Comparison of ENCODE assay signal across 13 mouse cellular contexts in the genomic region with DNA sequence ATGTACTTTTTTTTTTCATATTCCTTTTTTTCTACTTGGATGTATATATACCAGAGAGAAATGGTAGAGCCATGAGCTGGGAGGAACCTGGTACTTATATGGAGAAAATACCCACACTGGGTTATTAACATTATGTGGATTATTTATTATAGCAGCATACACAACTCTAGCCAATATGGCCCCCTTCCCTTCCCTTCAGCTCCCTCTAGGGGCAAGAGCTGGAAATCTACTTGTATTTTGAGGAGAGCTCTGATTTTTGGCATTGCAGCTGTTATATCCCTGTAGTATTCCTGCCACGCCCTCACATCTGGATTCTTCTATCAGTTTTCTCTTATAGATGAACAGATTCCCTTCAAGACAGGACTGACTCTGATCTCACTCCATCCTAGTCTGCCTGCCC. TPM values are rescaled to one million over a fixed set of nuclear protein-coding genes. Genes with fewer than 3 reads are reported as not detected.
A peak's percentile ranks its signal among the peaks of the same experiment; 100 is the strongest.
DNase-seq lines count a peak whose midpoint lies in the region; ATAC-seq and TF ChIP-seq lines count a peak whose summit lies in the region.
"Had no signal": no experiment of that assay in that cellular context is flagged by ENCODE, and none has a peak within 500 bp of the region (broad histone marks: within the 10 kb centered on the region; RNA-seq: fewer than 3 reads in every experiment).

No protein-coding gene starts in this region.

- H3K36me3 ChIP-seq in embryonic facial prominence, embryonic 11.5 days (replicated peaks; ENCODE audit: control insufficient read depth, insufficient read depth, low read depth, low read length) = no peaks in the 10 kb centered on the region
- H3K36me3 ChIP-seq in embryonic facial prominence, embryonic 10.5 days (replicated peaks) = no peaks in the 10 kb centered on the region
- H3K36me3 ChIP-seq: liver, embryonic 13.5 days; stomach, embryonic 15.5 days had no signal

- H3K4me3 ChIP-seq in embryonic facial prominence, embryonic 11.5 days (ENCODE audit: low read depth, low read length) = no peak overlapping the region
- H3K4me3 ChIP-seq in embryonic facial prominence, embryonic 10.5 days = no peak overlapping the region
- no peak overlapping the region for H3K4me3 ChIP-seq in left cerebral cortex, adult 2 months
- H3K4me3 ChIP-seq in cortical plate, adult 2 months (ENCODE audit: insufficient read depth, low read length) = no peak overlapping the region
- H3K4me3 ChIP-seq: liver, embryonic 13.5 days; stomach, embryonic 15.5 days had no signal

- TF ChIP-seq POLR2A in cortical plate, adult 2 months (IDR thresholded peaks at IDR 0.05; ENCODE audit: extremely low read depth, insufficient read depth, low read length) = no peak

- no peaks in the 10 kb centered on the region for H3K9me3 ChIP-seq in embryonic facial prominence, embryonic 11.5 days (replicated peaks; ENCODE audit: control insufficient read depth, low read length)
- no peaks in the 10 kb centered on the region for H3K9me3 ChIP-seq in embryonic facial prominence, embryonic 10.5 days
- H3K9me3 ChIP-seq: liver, embryonic 13.5 days; stomach, embryonic 15.5 days had no signal

- H3K4me1 ChIP-seq in embryonic facial prominence, embryonic 11.5 days (ENCODE audit: control insufficient read depth, insufficient read depth, low read length) = no peaks in the 10 kb centered on the region
- H3K4me1 ChIP-seq in embryonic facial prominence, embryonic 10.5 days = no peaks in the 10 kb centered on the region
- peaks cover 1% of the 10 kb centered on the region; the same call in 1 of the 2 replicates for H3K4me1 ChIP-seq in cortical plate, adult 2 months (ENCODE audit: control insufficient read depth, insufficient read depth, low read length)
- H3K4me1 ChIP-seq: liver, embryonic 13.5 days; stomach, embryonic 15.5 days had no signal

- peak; percentile 49 for TF ChIP-seq CTCF in left cerebral cortex, adult 2 months (IDR thresholded peaks at IDR 0.05)
- peak; percentile 20; the same call in 1 of the 2 replicates for TF ChIP-seq CTCF in cortical plate, adult 2 months (IDR thresholded peaks at IDR 0.05; ENCODE audit: extremely low read depth, insufficient read depth, low read length)

- ATAC-seq in embryonic facial prominence, embryonic 11.5 days (replicated peaks; ENCODE audit: insufficient number of reproducible peaks, low FRiP score, low TSS enrichment, low read depth) = no peak
- ATAC-seq: inflammation-experienced regulatory T-cells, adult 6 months had no signal

- no peaks in the 10 kb centered on the region for H3K27me3 ChIP-seq in embryonic facial prominence, embryonic 11.5 days (ENCODE audit: control insufficient read depth, insufficient read depth, low read length)
- no peaks in the 10 kb centered on the region for H3K27me3 ChIP-seq in embryonic facial prominence, embryonic 10.5 days (replicated peaks; ENCODE audit: low read depth, poor library complexity, severe bottlenecking)
- H3K27me3 ChIP-seq: CH12.LX; liver, embryonic 13.5 days; stomach, embryonic 15.5 days had no signal

- no peak overlapping the region for H3K9ac ChIP-seq in embryonic facial prominence, embryonic 11.5 days (replicated peaks; ENCODE audit: low read length)
- H3K9ac ChIP-seq: liver, embryonic 13.5 days; stomach, embryonic 15.5 days had no signal

- H3K4me2 ChIP-seq in embryonic facial prominence, embryonic 11.5 days (ENCODE audit: low read depth, low read length) = no peak overlapping the region
- H3K4me2 ChIP-seq: liver, embryonic 13.5 days; stomach, embryonic 15.5 days had no signal

- 61% methylated on average over 1 of the region's 1 CpGs for WGBS in embryonic facial prominence, embryonic 11.5 days
- 77% methylated on average over 1 of the region's 1 CpGs for WGBS in embryonic facial prominence, embryonic 10.5 days

- intact Hi-C loops in left cerebral cortex, adult 2 months (cut with DNase I) = no loop called here
- intact Hi-C loops in left cerebral cortex, postnatal 4 days (cut with DNase I) = no loop called here

- peak; percentile 19 for DNase-seq in embryonic facial prominence, embryonic 11.5 days (ENCODE audit: low spot score)
- no peak for DNase-seq in embryonic facial prominence, embryonic 10.5 days (ENCODE audit: low spot score)
- no peak for DNase-seq in left cerebral cortex, adult 2 months (ENCODE audit: extremely low spot score in 1 of 2, low spot score in 2 of 2)
- no peak for DNase-seq in left cerebral cortex, postnatal 4 days
- DNase-seq in ES-CJ7 (ENCODE audit: low read depth, low spot score) = peak; percentile 11
- no peak for DNase-seq in c-Kit-positive CD71-positive TER-119-positive erythroid progenitor cells, embryonic 14.5 days (ENCODE audit: low spot score)
- DNase-seq: cerebellum, postnatal 36 days; liver, embryonic 13.5 days had no signal

- no peak overlapping the region for H3K27ac ChIP-seq in embryonic facial prominence, embryonic 11.5 days (replicated peaks; ENCODE audit: low read depth, low read length)
- no peak overlapping the region for H3K27ac ChIP-seq in embryonic facial prominence, embryonic 10.5 days (replicated peaks)
- H3K27ac ChIP-seq in left cerebral cortex, adult 2 months = no peak overlapping the region
- H3K27ac ChIP-seq in cortical plate, adult 2 months (ENCODE audit: insufficient read depth, low read length) = no peak overlapping the region
- H3K27ac ChIP-seq: liver, embryonic 13.5 days; stomach, embryonic 15.5 days had no signal

RNA-seq across cellular contexts. Expression of gene Ptprt, which starts 52.0 kb away (rescaled TPM):
- polyA plus RNA-seq in embryonic facial prominence, embryonic 11.5 days (2014; fragmentation: Nextera tagmentation; extraction: Ambion mirVana) = 0.82 and 1.00 TPM in 2 replicates
- polyA plus RNA-seq in embryonic facial prominence, embryonic 10.5 days (2016; fragmentation: Nextera tagmentation; extraction: Ambion mirVana) = 0.33 and 0.72 TPM in 2 replicates
- total RNA-seq in left cerebral cortex, adult 2 months (2021) = 100 to 1,000 TPM; 101 to 103 TPM
- 10 to 100 TPM; 81.3 to 88.0 TPM for total RNA-seq in left cerebral cortex, postnatal 4 days (2021)
- polyA plus RNA-seq in cortical plate, adult 2 months (2012; rRNA removed) = 22.9 and 24.0 TPM in 2 replicates
- total RNA-seq: granulocyte monocyte progenitor cell, adult 5-6 weeks had no signal
- polyA plus RNA-seq: inflammation-experienced regulatory T-cells, adult 6 months had no signal

Comparison
In these comparisons a context has a peak if more than half of its experiments do, and no peak if none do; other contexts are left out.
1. DNase-seq: peak in embryonic facial prominence, embryonic 11.5 days (single experiment) and ES-CJ7 (single experiment); none in embryonic facial prominence, embryonic 10.5 days (single experiment), left cerebral cortex, adult 2 months (0 of 2), left cerebral cortex, postnatal 4 days (single experiment) and c-Kit-positive CD71-positive TER-119-positive erythroid progenitor cells, embryonic 14.5 days (single experiment).
2. RNA of gene Ptprt, which starts 52.0 kb away (polyA plus RNA-seq): 22.9 to 24.0 TPM in cortical plate, adult 2 months; 0.82 to 1.00 TPM in embryonic facial prominence, embryonic 11.5 days and 0.33 to 0.72 TPM in embryonic facial prominence, embryonic 10.5 days; every median in the first group is over 10 times any median in the second.